Mouse (Mus musculus) embryonic facial prominence, embryonic 13.5 days (tissue): ENCODE measurements at regions not wholly inside any gene's neighbourhood (a gene's known extent, or its start where the extent isn't known, plus 50 kb on each side); places are given as distances from the start of the nearest gene placed in this dataset.

Source experiments
- ATAC-seq: fragments of 200-750 bp; cut with Nextera tagmentation; 2 replicates; pipeline ENCODE4 v1.8.0; 2017; ENCODE audit warnings: low read depth; ENCODE audit not compliant: insufficient number of reproducible peaks, insufficient read depth, low FRiP score, low TSS enrichment
- H3K27ac ChIP-seq: fragments of 300-500 bp; sonication (generic); 2 replicates; pipeline ENCODE4 v1.5.1; 2015; ENCODE audit warnings: moderate library complexity, mild to moderate bottlenecking, inconsistent platforms
- H3K27me3 ChIP-seq: fragments of 300-500 bp; sonication (generic); 2 replicates; pipeline ENCODE4 v1.6.1; 2015; ENCODE audit warnings: mild to moderate bottlenecking, inconsistent platforms
- H3K36me3 ChIP-seq: fragments of 300-500 bp; sonication (generic); 2 replicates; pipeline ENCODE4 v1.6.1; 2015; ENCODE audit warnings: mild to moderate bottlenecking, inconsistent platforms
- H3K4me1 ChIP-seq: fragments of 300-500 bp; sonication (generic); 2 replicates; pipeline ENCODE4 v1.6.1; 2015; ENCODE audit warnings: inconsistent platforms
- H3K4me2 ChIP-seq: fragments of 300-500 bp; sonication (generic); 2 replicates; pipeline ENCODE4 v1.6.1; 2015; ENCODE audit warnings: moderate library complexity, mild to moderate bottlenecking, inconsistent platforms
- H3K4me3 ChIP-seq: fragments of 300-500 bp; sonication (generic); 2 replicates; pipeline ENCODE4 v1.5.1; 2015; ENCODE audit warnings: mild to moderate bottlenecking, inconsistent platforms
- H3K9ac ChIP-seq: fragments of 300-500 bp; sonication (generic); 2 replicates; pipeline ENCODE4 v1.6.1; 2015; ENCODE audit warnings: mild to moderate bottlenecking, inconsistent platforms
- H3K9me3 ChIP-seq: fragments of 300-500 bp; sonication (generic); 2 replicates; pipeline ENCODE4 v1.6.1; 2016; ENCODE audit warnings: inconsistent platforms
- WGBS: fragments of 180-500 bp; shearing (Covaris S2); methylation state at CpG from one replicate; pipeline ENCODE4 v1.1.7; 2015; ENCODE audit warnings: mixed read lengths; 5-methylcytosine and 5-hydroxymethylcytosine counted together

DNA sequence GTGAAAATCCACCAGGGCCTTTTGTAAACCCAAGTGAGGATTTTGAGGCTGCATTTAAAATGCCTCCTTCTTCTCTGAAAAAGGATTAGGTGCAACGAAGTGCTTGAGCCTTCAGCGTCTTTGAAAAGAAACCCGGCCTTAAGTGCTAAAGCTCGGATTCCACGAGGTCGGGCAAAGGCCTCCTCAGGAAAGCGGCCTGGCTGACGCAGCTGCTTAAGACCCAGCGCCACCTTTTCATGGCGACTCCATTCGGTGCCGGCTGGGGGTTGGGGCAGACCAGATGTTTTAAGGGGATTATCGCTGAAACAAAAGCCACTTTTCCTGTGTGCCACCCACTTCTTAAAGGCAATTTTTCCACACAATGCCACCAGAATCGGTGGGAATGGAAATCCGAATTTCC, 61.6 kb upstream of the 4932438H23Rik start:
- Histone ChIP-seq H3K4me1 (no peaks in the 10 kb centered on the region), H3K27me3 (peaks cover 18% of the 10 kb centered on the region; the same call in 1 of the 2 replicates), H3K27ac (no peak overlapping the region), H3K36me3 (no peaks in the 10 kb centered on the region), H3K4me3 (no peak overlapping the region), H3K9me3 (no peaks in the 10 kb centered on the region), H3K4me2 (no peak overlapping the region), H3K9ac (no peak overlapping the region)
- ATAC-seq, result no peak
- 17% methylated on average over 15 of the region's 15 CpGs for WGBS

DNA sequence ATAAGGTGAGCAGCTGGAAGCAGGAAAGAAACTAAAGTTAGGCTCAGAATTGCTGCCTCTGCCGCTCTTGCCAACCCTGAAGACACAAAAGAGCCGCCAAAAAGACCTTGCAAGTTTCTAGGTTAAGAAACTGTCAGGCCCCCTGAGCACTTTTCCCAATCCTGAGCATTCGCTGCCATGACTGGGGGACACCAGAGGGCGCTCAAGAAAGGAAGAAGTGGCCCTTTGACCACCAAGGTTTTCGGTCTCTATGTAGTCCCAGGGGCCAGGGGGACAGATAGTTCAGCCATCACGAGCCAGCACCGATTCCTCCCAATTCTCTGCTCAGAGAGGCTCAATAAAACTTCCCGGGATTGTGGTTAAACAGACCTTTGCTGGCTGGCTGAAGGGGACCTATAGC, 64.6 kb upstream of the Olig2 start:
- no peak overlapping the region for H3K27ac ChIP-seq
- peaks cover 18% of the 10 kb centered on the region; the same call in 1 of the 2 replicates for H3K27me3 ChIP-seq
- H3K9me3 ChIP-seq, result no peaks in the 10 kb centered on the region
- no peak overlapping the region for H3K4me3 ChIP-seq
- no peaks in the 10 kb centered on the region for H3K36me3 ChIP-seq
- H3K9ac ChIP-seq, result no peak overlapping the region
- peaks cover 14% of the 10 kb centered on the region for H3K4me1 ChIP-seq
- WGBS, result 16% methylated on average over 8 of the region's 8 CpGs
- ATAC-seq, result no peak
- no peak overlapping the region for H3K4me2 ChIP-seq

DNA sequence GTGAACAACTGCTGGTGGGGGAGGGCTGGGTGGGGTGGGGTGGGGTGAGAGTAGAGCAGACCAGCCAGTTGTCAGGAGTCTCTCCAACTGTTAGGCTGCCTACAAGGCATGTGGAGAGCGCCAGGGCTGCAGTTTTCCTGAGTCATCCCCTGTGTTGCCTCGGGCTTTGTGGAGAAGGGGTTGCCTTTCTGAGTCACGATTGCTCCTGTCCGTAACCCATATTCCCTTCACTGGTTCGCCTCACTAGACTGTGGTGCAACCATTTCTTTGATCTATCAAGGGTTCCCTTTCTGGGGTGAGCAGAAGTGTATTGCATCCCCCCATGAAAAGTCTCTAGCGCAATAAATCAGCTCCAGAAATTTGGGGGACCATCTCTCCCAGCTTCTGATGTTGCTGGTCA, 63.6 kb upstream of the Olig2 start:
- Histone ChIP-seq H3K36me3 (no peaks in the 10 kb centered on the region), H3K9me3 (no peaks in the 10 kb centered on the region), H3K4me1 (peaks cover 18% of the 10 kb centered on the region), H3K27me3 (peaks cover 12% of the 10 kb centered on the region; the same call in 1 of the 2 replicates), H3K27ac (no peak overlapping the region), H3K9ac (no peak overlapping the region), H3K4me2 (no peak overlapping the region), H3K4me3 (no peak overlapping the region)
- no peak for ATAC-seq
- WGBS, result 68% methylated on average over 6 of the region's 6 CpGs

DNA sequence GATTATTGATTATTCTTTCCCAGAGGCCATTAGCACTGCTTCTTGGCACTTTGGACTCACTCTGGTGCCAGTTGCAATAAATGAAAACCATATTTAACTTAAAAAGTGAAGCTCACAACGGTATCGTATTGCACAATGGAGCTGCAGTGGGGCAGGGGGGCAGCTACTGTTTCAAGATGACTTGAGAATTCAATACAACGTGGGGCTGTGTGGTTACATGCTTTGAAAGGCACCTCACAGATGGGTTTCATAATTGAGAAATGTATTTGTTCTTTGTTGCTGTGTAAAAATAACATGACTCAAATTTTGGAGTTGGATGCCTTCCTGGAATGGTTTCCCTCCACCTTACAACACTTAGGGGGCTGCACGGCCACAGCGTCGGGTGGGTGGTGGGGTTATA, 62.9 kb upstream of the Olig2 start:
- ATAC-seq, result no peak
- Histone ChIP-seq H3K4me1 (peaks cover 18% of the 10 kb centered on the region), H3K27me3 (peaks cover 11% of the 10 kb centered on the region), H3K9ac (no peak overlapping the region), H3K36me3 (no peaks in the 10 kb centered on the region), H3K9me3 (no peaks in the 10 kb centered on the region), H3K4me3 (no peak overlapping the region), H3K27ac (no peak overlapping the region; the same call in 1 of the 2 replicates), H3K4me2 (no peak overlapping the region)
- WGBS, result 25% methylated on average over 6 of the region's 6 CpGs

DNA sequence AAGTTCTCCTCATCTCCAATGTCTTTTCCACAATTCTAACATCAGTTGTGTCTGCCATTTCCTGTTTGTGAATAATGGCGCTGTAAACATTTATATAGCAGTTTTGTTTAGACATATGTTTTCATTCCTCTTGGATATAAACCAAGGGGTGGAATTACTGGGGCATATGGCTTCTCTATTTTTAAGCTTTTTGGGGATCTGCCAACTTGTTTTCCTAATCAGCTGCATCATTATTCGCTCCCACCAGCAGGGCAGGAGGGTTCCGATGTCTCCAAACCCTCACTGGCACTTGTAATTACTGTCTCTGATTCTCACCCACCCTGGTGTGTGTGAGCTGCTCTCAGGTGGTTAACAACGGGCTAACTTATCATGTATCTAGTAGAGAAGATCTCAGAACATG, 59.4 kb upstream of the Olig2 start:
- no peak overlapping the region for H3K27ac ChIP-seq
- peaks cover 24% of the 10 kb centered on the region for H3K4me1 ChIP-seq
- 53% methylated on average over 4 of the region's 4 CpGs for WGBS
- H3K36me3 ChIP-seq, result no peaks in the 10 kb centered on the region
- H3K27me3 ChIP-seq, result peaks cover 40% of the 10 kb centered on the region
- ATAC-seq, result no peak
- H3K9ac ChIP-seq, result no peak overlapping the region
- no peaks in the 10 kb centered on the region for H3K9me3 ChIP-seq
- no peak overlapping the region for H3K4me3 ChIP-seq
- H3K4me2 ChIP-seq, result no peak overlapping the region

DNA sequence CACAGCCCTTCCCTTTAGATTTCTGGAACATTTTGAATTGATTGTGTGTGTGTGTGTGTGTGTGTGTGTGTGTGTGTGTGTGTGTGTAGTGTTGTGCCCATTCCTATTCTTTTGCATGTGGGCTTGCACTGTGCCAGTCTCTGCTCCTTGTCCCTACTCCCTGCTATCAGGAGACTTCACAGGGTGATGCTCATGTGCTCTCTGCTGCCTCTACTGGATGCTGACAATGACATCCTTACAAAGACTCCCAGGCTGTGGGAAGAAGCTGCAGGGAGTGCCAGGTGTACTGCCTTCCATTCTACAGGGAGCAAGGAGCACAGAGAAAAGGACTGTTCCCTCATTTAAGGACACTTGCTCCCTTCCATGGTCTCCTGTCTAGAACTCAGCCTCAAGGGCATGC, 58.4 kb upstream of the Olig2 start:
- Histone ChIP-seq H3K36me3 (no peaks in the 10 kb centered on the region), H3K9me3 (no peaks in the 10 kb centered on the region), H3K9ac (no peak overlapping the region), H3K4me3 (no peak overlapping the region), H3K4me1 (peaks cover 22% of the 10 kb centered on the region), H3K27ac (no peak overlapping the region), H3K4me2 (no peak overlapping the region), H3K27me3 (peaks cover 44% of the 10 kb centered on the region)
- no peak for ATAC-seq

DNA sequence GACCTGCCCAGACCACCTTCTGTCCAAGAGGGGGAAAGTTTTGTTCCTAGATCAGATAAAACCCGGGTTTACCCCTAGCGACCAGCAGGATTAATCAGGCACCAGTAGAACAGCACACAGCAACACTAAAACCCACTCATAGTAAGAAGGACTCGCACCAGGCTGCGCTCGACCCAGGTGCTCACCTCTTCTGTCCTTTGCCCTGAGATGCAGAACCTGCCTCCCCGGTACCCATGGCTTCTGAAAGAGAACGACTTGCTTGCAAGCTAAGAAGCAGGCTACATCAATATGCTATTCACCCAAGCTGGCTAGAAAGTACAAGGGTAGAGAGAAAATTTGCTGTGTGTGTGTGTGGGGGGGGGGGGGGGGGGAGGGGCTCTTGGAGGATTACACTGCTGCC, 56.9 kb upstream of the Olig2 start:
- Histone ChIP-seq H3K36me3 (no peaks in the 10 kb centered on the region), H3K9me3 (no peaks in the 10 kb centered on the region), H3K27me3 (peaks cover 52% of the 10 kb centered on the region), H3K4me3 (no peak overlapping the region), H3K4me1 (peaks cover 10% of the 10 kb centered on the region), H3K27ac (no peak overlapping the region), H3K9ac (no peak overlapping the region), H3K4me2 (no peak overlapping the region)
- 47% methylated on average over 7 of the region's 7 CpGs for WGBS
- no peak for ATAC-seq

DNA sequence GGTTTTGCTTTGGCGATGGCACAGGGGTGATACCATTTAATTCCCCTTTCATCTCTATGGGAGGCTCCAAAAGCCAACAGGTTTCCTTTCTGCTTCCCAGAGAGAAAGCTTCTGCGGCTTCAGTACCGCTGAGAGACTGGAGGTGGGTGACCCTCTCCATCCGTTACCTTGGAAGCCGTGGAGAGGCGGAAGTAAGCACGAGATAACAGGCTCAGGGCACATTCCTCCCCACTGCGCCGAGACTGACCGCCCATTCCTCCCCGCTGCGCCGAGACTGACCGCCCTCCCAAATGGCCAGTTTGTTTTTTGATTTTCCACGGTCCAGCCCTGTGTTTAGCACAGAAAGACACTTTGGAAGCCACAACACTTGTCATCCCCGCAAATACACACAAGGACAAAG, 55.4 kb upstream of the Olig2 start:
- Histone ChIP-seq H3K27me3 (peaks cover 60% of the 10 kb centered on the region), H3K9ac (no peak overlapping the region), H3K4me2 (peak overlapping the region; percentile 50), H3K4me1 (peaks cover 19% of the 10 kb centered on the region), H3K27ac (no peak overlapping the region), H3K9me3 (no peaks in the 10 kb centered on the region), H3K36me3 (no peaks in the 10 kb centered on the region), H3K4me3 (no peak overlapping the region; the same call in 1 of the 2 replicates)
- ATAC-seq, result no peak
- 2% methylated on average over 16 of the region's 16 CpGs for WGBS

DNA sequence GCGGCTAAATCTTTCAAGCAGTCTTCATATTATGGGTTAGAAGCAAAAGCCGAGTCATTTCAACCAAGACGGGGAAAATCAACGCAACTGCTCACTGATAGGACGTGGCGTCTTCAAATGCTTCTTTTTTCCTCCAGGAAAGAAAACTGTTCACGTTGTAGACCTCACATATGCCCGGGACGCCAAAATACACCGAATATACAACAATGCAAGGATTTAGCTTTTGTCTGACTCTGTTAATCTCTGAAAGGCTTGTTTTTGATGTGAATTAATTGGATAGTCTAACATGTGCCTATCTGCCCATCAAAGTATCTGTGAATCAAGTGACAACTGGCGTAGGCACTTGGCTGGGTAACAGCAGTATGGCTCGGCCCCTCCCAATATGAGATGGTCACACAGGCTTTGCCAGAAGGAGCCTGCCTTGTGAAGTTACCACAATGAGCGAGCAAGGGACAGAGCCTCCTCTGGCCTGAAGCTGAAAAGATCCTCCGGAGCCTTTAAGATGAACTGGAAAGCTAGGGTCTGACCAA, 53.3 kb upstream of the Olig2 start:
- H3K9ac ChIP-seq, result no peak overlapping the region
- peaks cover 16% of the 10 kb centered on the region for H3K4me1 ChIP-seq
- WGBS, result 80% methylated on average over 14 of the region's 14 CpGs
- H3K9me3 ChIP-seq, result no peaks in the 10 kb centered on the region
- H3K27me3 ChIP-seq, result peaks cover 63% of the 10 kb centered on the region
- H3K36me3 ChIP-seq, result no peaks in the 10 kb centered on the region
- no peak overlapping the region for H3K4me3 ChIP-seq
- ATAC-seq, result no peak
- H3K27ac ChIP-seq, result no peak overlapping the region
- no peak overlapping the region for H3K4me2 ChIP-seq

DNA sequence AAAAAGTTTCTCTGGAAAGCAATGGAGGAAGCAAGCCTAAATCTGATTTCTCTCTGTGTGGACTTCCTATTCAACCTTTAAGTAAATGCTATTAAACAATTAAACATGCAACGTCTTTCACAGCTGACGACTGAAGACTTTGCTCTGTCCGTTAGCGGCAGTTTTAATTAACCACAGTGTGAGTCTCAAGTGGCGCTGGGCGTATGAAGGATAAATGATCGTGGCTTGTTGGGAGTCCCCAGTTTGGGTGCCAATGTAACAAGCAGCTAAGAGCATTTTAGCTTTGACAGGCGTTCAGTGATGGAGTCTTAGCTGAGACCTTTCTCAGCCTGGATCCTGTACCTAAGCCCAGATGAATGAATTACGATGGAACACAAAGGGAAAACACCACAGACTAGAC, 52.7 kb upstream of the Olig2 start:
- H3K9me3 ChIP-seq, result no peaks in the 10 kb centered on the region
- ATAC-seq, result no peak
- H3K9ac ChIP-seq, result no peak overlapping the region
- H3K27ac ChIP-seq, result no peak overlapping the region
- no peak overlapping the region for H3K4me3 ChIP-seq
- WGBS, result 70% methylated on average over 9 of the region's 9 CpGs
- no peak overlapping the region for H3K4me2 ChIP-seq
- peaks cover 58% of the 10 kb centered on the region for H3K27me3 ChIP-seq
- H3K36me3 ChIP-seq, result no peaks in the 10 kb centered on the region
- H3K4me1 ChIP-seq, result peaks cover 16% of the 10 kb centered on the region

DNA sequence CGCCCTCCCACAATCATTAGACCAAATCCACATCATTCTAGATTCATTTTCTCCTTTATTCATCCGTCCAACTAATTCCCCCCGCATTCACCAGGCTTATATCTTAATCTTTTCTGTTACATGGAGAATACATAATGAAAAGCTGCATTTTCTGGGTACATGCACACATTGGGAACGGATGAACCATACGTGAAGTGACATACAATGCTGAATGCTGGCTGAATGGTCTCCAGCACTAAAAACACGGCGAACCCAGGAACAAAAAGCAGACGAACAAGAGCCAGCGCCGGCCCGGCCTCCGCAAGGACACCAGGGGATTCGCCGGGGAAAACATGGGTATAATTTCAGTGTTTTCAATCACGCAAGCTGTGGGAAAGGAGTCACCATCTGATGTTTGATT, 52.0 kb upstream of the Olig2 start:
- Histone ChIP-seq H3K4me1 (peaks cover 16% of the 10 kb centered on the region), H3K4me2 (no peak overlapping the region), H3K36me3 (no peaks in the 10 kb centered on the region), H3K4me3 (no peak overlapping the region), H3K9me3 (no peaks in the 10 kb centered on the region), H3K27me3 (peaks cover 51% of the 10 kb centered on the region), H3K27ac (no peak overlapping the region), H3K9ac (no peak overlapping the region)
- 45% methylated on average over 15 of the region's 15 CpGs for WGBS
- ATAC-seq, result no peak

DNA sequence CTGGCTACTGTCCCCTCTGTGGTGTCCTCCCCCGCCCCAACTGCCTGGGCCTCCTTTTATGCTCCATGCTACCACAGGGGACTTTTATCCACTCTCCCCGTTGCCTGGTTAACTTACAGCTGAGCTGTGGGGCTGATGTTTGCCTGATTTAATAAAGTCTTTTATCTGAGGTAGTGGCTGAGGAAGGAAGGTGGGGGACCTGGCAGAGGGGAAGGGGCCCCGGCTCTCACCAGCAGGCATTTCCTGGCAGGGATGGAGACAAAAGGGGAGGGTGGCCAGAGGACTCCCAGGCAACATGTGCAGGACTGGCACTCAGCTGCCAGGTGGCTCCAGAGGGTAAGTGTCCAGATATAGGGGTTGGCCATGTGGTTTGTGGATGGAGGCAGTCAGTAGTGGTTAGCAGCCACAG, 51.4 kb upstream of the Olig2 start:
- H3K9me3 ChIP-seq, result no peaks in the 10 kb centered on the region
- H3K27ac ChIP-seq, result peak overlapping the region; percentile 28; the same call in 1 of the 2 replicates
- WGBS, result 27% methylated on average over 3 of the region's 3 CpGs
- peaks cover 50% of the 10 kb centered on the region for H3K27me3 ChIP-seq
- no peak overlapping the region for H3K4me2 ChIP-seq
- H3K4me3 ChIP-seq, result no peak overlapping the region
- no peaks in the 10 kb centered on the region for H3K36me3 ChIP-seq
- peaks cover 16% of the 10 kb centered on the region for H3K4me1 ChIP-seq
- no peak for ATAC-seq
- H3K9ac ChIP-seq, result no peak overlapping the region

DNA sequence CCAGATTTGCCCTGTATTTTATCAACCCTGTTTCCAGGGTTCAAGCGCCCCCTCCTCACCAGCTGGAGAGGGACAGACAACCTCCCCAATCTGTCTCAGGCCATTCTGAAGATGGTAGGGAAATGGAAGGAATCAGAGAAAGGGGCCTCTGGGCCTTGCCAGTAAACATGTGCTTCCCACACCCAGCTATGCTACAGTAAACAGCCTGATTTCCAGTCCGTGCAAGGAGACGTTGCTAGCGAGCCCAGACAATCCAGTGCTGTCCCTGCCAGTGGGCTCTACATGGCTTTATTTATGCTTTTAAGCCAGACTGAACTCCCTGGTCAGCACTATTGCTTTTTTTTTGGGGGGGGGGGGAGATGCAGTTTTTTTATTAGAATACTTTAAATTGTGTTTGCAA, 50.9 kb upstream of the Olig2 start:
- H3K4me1 ChIP-seq, result peaks cover 16% of the 10 kb centered on the region
- no peaks in the 10 kb centered on the region for H3K36me3 ChIP-seq
- no peak for ATAC-seq
- no peak overlapping the region for H3K4me2 ChIP-seq
- no peak overlapping the region for H3K4me3 ChIP-seq
- no peak overlapping the region for H3K27ac ChIP-seq
- no peaks in the 10 kb centered on the region for H3K9me3 ChIP-seq
- H3K9ac ChIP-seq, result no peak overlapping the region
- WGBS, result 49% methylated on average over 4 of the region's 4 CpGs
- H3K27me3 ChIP-seq, result peaks cover 46% of the 10 kb centered on the region
